Mouse (Mus musculus) cerebellum, adult 2 months (tissue): ENCODE measurements around the gene Rbm26. TPM values are rescaled to one million over a fixed set of nuclear protein-coding genes. Genes with fewer than 3 reads are reported as not detected.
A peak's percentile ranks its signal among the peaks of the same experiment; 100 is the strongest.

Source experiments
- DNase-seq, 2 experiments: peaks; one replicate each; pipeline ENCODE4 v3.0.0; 2021
- H3K27ac ChIP-seq: fragments of 200-500 bp; 2 replicates; pipeline ENCODE4 v1.5.1; 2012; ENCODE audit warnings: low read length, control low read depth, inconsistent platforms; ENCODE audit not compliant: insufficient read depth
- H3K27me3 ChIP-seq: fragments of 200-500 bp; 2 replicates; pipeline ENCODE4 v1.6.1; 2012; ENCODE audit warnings: inconsistent platforms, mild to moderate bottlenecking, low read length, moderate library complexity; ENCODE audit not compliant: control insufficient read depth, insufficient read depth
- H3K4me1 ChIP-seq: fragments of 200-500 bp; 2 replicates; pipeline ENCODE4 v1.6.1; 2011; ENCODE audit warnings: low read length; ENCODE audit not compliant: control insufficient read depth, insufficient read depth
- H3K4me3 ChIP-seq: fragments of 200-500 bp; replicated peaks from 2 replicates; pipeline ENCODE3; 2011; ENCODE audit warnings: mild to moderate bottlenecking, low read depth, low read length, control low read depth; ENCODE audit not compliant: insufficient read depth
- CTCF ChIP-seq: fragments of 200-500 bp; IDR thresholded peaks from 2 replicates; pipeline ENCODE4 v1.5.1; 2011; ENCODE audit warnings: low read depth, mild to moderate bottlenecking, control low read depth, low read length, moderate library complexity, borderline replicate concordance; ENCODE audit not compliant: insufficient read depth
- POLR2A ChIP-seq: fragments of 200-500 bp; IDR thresholded peaks from 2 replicates; pipeline ENCODE4 v1.6.1; 2011; ENCODE audit warnings: low read length, control low read depth, borderline replicate concordance; ENCODE audit not compliant: insufficient read depth
- WGBS: fragments of 180-500 bp; shearing (Covaris S2); methylation state at CpG from one replicate; pipeline ENCODE4 v1.1.7; 2018; 5-methylcytosine and 5-hydroxymethylcytosine counted together
- polyA plus RNA-seq: library from polyadenylated mRNA; depleted of rRNA; stranded (reverse); fragments of >200 nt; gene quantifications from 2 replicates; pipeline ENCODE4 v1.2.3, GENCODE M21; 2012; rRNA removed

The Rbm26 gene
- 39.6 and 43.3 TPM in 2 replicates for polyA plus RNA-seq

DNA sequence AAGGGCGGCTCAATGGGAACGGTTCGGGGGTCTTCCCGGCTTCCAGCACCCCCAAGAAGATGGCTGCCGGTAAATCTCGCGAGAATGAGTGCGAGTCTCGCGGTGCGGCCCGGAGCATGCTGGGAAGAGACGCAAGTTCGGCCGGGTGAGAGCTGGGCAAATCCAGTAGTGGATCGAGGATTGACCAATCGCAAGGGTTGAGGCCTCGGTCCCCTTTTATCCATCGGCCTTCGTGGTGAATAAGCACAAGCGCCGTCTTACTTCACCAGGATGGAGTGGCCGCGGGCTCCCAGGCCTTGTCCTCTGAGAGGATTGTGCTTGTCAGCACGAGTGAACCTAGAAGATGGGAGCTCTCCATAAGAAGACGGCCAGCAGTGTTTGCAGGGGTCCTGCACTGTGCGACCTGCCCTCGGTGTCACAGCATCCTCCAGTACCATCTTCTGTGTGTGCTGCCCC, at the start of gene Rbm26:
Rbm26 (minus strand) TSS at position 90 of the 456 bp plus-strand sequence.
- WGBS, result under 1% methylated on average over 28 of the region's 28 CpGs

DNA sequence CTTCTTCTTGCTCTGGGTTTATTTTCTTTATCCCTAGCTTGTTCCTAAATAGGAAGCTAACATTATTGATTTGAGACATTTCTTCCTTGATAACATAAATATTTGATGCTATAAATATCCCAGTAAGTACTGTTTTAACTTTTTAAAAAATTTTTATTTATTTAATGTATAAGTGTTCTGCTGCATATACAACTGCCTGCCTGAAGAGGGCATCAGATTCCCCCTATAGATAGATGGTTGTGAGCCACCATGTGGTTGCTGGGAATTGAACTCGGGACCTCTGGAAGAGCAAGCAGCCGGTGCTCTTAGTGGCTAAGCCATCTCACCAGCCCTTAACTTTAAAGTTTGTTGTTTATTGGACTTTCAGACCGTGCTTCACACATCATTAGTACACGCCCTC, 48.7 kb upstream of the Rbm26 start:
- H3K4me3 ChIP-seq, result no peak overlapping the region
- no peaks in the 10 kb centered on the region for H3K27me3 ChIP-seq
- DNase-seq, result no peak
- no peak overlapping the region for H3K27ac ChIP-seq
- no peak for TF ChIP-seq POLR2A
- no peak for TF ChIP-seq CTCF
- H3K4me1 ChIP-seq, result no peaks in the 10 kb centered on the region
- WGBS, result 93% methylated on average over 4 of the region's 4 CpGs

More for the DNA sequence above, at the start of gene Rbm26:
- TF ChIP-seq POLR2A, result peak; percentile 81
- no peak for TF ChIP-seq CTCF
- H3K27me3 ChIP-seq, result no peaks in the 10 kb centered on the region
- peaks cover 5% of the 10 kb centered on the region; the same call in 1 of the 2 replicates for H3K4me1 ChIP-seq
- DNase-seq, result peak; percentile 95 to 97
- H3K27ac ChIP-seq, result peak within 1 kb of the TSS; percentile 61
- peak within 1 kb of the TSS; percentile 75 for H3K4me3 ChIP-seq

DNA sequence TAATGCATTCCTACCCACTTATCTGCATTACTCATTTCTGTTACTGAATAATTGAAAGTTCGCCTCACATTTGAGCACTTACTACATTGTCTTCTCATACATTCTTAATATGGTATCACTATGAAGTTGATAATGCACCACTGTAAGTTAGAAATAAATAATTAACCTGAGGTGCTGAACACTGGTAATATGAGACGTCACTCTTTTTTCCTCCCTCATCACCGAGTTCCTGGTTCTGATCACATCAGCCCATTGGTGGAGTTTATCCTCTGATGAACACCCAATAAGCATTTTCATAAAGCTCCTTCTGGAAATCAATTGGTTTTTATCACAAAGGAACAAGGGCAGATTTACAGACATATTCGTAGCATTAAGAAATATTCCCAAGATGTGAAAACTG, 45.1 kb upstream of the Rbm26 start:
- DNase-seq, result no peak
- TF ChIP-seq POLR2A (no peak), CTCF (no peak)
- Histone ChIP-seq H3K4me1 (no peaks in the 10 kb centered on the region), H3K4me3 (no peak overlapping the region), H3K27me3 (no peaks in the 10 kb centered on the region), H3K27ac (no peak overlapping the region)
- 89% methylated on average over 4 of the region's 4 CpGs for whole genome bisulfite sequencing

DNA sequence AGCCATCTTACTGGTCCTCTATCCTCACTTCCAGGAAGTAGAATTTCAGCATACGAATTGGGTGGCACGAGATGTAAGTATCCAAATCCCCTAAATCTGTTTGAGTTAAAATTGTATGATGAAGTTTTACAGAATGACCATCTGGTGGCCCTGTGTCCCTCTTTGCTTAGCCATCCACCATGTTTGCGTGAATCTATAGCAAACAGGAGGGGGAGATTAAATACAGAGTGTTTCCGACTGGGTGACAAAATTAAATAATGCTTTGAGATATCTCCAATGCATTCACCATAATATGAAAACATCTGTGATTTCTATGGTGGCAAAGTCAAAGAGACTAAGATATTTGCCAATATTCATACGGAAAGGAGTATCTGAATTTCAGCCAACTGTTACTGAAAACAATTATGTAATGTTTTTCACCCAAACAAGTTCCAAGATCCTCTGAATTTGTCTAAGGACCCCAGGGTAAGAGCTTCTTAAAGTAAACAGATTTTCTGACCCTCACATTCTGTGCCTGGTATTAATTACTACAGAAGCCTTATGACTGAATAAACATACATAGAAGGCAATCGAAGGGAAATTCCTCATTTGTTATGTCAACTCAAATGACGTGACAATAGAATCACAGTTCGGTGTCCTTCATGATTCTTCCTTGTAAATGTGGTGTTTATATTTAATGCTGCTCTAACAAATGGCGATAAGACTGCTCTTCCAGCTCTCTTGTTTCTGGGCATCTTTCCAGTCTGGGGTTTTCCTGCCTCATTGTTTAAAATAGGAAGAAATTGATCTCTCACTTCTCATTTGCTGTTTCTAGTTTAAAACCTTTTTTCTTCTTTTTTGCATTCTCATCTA, 42.6 kb upstream of the Rbm26 start:
- TF ChIP-seq CTCF (no peak), POLR2A (no peak)
- H3K4me3 ChIP-seq, result no peak overlapping the region
- WGBS, result 37% methylated on average over 9 of the region's 9 CpGs
- DNase-seq, result no peak
- H3K4me1 ChIP-seq, result no peaks in the 10 kb centered on the region
- no peaks in the 10 kb centered on the region for H3K27me3 ChIP-seq
- no peak overlapping the region for H3K27ac ChIP-seq

DNA sequence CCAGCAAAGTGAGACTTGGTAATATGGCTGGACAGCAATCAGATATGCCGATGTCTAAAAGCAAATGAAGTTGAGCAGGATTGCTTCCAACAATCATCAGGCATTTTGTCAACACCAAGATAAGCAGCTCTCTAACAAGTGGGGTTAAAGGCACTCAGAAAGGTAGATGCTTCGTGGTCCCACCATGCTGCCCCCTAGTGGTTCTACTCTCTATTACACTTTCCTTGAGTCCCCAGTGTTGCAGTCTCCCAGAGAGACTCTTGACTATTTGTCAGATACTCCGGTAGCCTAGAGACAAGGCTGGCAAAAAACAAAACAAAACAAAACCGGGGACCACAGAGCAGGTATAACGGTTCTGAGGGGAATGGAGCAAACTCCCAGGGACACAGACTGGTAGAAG, 21.3 kb upstream of the Rbm26 start:
- H3K4me1 ChIP-seq, result no peaks in the 10 kb centered on the region
- H3K4me3 ChIP-seq, result no peak overlapping the region
- 52% methylated on average over 5 of the region's 5 CpGs for WGBS
- no peaks in the 10 kb centered on the region for H3K27me3 ChIP-seq
- DNase-seq, result peak in 1 of 2 experiments; percentile 15
- TF ChIP-seq CTCF, result peak; percentile 44; the same call in 1 of the 2 replicates
- no peak for TF ChIP-seq POLR2A
- no peak overlapping the region for H3K27ac ChIP-seq

DNA sequence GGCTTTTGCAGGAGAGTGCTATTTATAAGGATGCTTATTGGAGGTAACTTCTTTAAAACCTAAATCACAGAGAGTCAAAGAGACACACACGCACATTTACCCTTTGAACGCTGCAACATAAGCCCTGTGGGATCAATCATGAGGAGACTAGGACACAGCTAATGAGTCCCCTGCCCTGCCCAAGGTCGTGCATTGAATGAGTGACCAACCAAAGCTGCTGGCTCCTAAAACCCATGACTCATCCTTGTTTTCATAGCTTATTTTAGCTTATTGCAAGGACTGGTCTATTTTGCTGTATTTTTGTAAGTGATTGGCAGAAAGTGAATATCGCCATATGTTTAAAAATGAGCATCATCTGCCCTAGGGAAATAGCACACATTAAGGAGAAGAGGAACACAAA, 17.6 kb upstream of the Rbm26 start:
- no peak for TF ChIP-seq POLR2A
- TF ChIP-seq CTCF, result no peak
- no peak for DNase-seq
- WGBS, result 60% methylated on average over 4 of the region's 4 CpGs

DNA sequence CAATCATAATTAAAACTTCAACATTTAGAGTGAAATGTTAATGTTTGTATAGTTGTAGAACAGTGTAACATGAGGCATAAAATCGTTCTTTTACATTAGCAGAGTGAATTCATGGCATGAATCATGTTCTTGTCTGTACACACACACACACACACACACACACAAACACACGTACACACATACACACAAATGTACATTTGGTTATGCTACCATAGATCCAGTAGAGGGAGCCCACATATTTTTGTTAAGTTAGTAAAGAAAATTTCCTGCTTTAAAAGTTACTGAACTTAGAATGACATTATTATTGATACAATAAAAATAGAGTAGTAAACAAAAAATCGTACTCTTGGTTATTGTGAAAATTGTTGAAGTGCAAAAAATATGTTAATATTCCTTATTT, 7.7 kb upstream of the Rbm26 start:
- no peak overlapping the region for H3K27ac ChIP-seq
- no peak for TF ChIP-seq CTCF
- no peaks in the 10 kb centered on the region for H3K4me1 ChIP-seq
- WGBS, result 51% methylated on average over 3 of the region's 3 CpGs
- no peak overlapping the region for H3K4me3 ChIP-seq
- DNase-seq, result no peak
- no peaks in the 10 kb centered on the region for H3K27me3 ChIP-seq

More for the DNA sequence above, 17.6 kb upstream of the Rbm26 start:
- Histone ChIP-seq H3K4me1 (no peaks in the 10 kb centered on the region), H3K27me3 (no peaks in the 10 kb centered on the region), H3K27ac (no peak overlapping the region), H3K4me3 (no peak overlapping the region)

DNA sequence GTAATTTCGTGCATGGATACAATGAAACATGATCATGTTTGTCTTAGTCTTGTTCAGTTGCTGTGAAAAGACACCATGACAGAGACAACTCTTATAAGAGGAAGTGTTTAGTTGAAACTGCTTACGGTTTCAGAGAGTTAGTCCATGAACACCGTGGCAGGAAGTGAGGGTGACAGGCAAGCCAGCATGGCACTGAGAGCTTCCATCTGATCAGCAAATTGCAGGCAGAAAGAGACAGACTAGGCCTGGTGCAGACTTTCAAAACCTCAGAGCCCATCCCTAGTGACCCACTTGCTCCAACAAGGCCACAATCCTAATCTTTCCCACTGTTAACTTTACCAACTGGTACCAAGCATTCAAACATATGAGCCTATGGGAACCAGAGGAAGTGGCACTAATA, 5.7 kb upstream of the Rbm26 start:
- Histone ChIP-seq H3K27ac (no peak overlapping the region), H3K27me3 (no peaks in the 10 kb centered on the region), H3K4me1 (no peaks in the 10 kb centered on the region), H3K4me3 (no peak overlapping the region)
- TF ChIP-seq POLR2A, result no peak
- no peak for TF ChIP-seq CTCF
- WGBS, result 66% methylated on average over 3 of the region's 3 CpGs
- no peak for DNase-seq
